Mouse (Mus musculus) myocyte (in vitro differentiated cells): Measurements from ENCODE around the gene Slc16a7.

Experiments used
- MAX ChIP-seq: IDR thresholded peaks from one replicate; pipeline ENCODE4 v1.6.1; 2011; ENCODE audit warnings: low read depth, mild to moderate bottlenecking, control low read depth
- POLR2A ChIP-seq: IDR thresholded peaks from one replicate; pipeline ENCODE4 v1.6.1; 2011; ENCODE audit warnings: low read depth, mild to moderate bottlenecking, control low read depth, moderate library complexity; ENCODE audit not compliant: insufficient read length

DNA sequence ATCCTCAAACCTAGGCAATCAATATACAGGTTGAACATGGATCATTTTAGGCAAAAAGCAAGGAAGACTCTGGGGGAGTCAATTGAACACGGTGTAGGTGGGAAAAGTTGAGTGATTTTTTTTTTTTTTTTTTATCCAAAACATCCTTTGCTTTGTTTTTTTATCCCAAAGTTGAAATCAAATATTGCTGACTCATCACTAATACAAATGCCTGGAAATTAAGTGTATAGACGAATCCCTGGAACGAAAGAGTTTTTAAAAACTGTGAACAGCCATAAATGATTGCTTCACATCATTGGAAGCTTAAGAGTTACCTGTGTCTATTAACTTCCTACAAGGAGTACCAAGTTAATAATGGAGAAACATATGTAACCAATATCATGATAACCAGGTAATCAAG lies 206.7 kb downstream of the Slc16a7 start:
- TF ChIP-seq POLR2A (no peak), MAX (no peak)
